9 mouse cellular contexts compared by ENCODE assay signal in the genomic region with DNA sequence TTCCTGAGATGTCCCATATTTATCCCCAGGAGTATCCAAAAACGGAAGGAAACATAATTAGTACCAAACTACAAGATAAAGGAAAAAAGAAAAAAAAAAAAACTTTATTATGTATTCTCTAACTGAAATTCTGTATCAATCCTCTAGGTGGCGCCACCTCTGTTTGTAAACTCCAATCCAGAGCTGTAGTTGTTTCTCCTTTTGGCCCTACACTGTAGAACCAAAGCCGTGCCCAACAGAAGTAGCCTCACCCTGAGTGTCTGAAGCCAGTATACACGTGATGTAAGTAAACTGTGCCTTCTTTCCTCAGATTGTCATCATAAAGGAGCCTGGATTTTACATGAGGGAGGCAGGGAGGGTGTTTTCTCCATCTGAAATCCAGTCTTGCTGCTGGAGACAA.
DNase-seq lines count a peak whose midpoint lies in the region; ATAC-seq and TF ChIP-seq lines count a peak whose summit lies in the region.
"Had no signal": no experiment of that assay in that cellular context is flagged by ENCODE, and none has a peak within 500 bp of the region (broad histone marks: within the 10 kb centered on the region; RNA-seq: fewer than 3 reads in every experiment).

No protein-coding gene starts in this region.

- no peak overlapping the region for H3K9ac ChIP-seq in limb, embryonic 13.5 days
- H3K9ac ChIP-seq: embryonic facial prominence, embryonic 12.5 days had no signal

- H3K27ac ChIP-seq in cortical plate, adult 2 months (ENCODE audit: insufficient read depth, low read length) = no peak overlapping the region
- H3K27ac ChIP-seq in limb, embryonic 13.5 days = peak overlapping the region; percentile 28; the same call in 1 of the 2 replicates
- H3K27ac ChIP-seq: embryonic facial prominence, embryonic 12.5 days had no signal

- H3K4me2 ChIP-seq in limb, embryonic 13.5 days (replicated peaks) = no peak overlapping the region
- H3K4me2 ChIP-seq: embryonic facial prominence, embryonic 12.5 days had no signal

- 18% methylated on average over 4 of the region's 4 CpGs for WGBS in limb, embryonic 13.5 days

- no peaks in the 10 kb centered on the region for H3K4me1 ChIP-seq in cortical plate, adult 2 months (ENCODE audit: control insufficient read depth, insufficient read depth, low read length)
- H3K4me1 ChIP-seq in limb, embryonic 13.5 days = peaks cover 27% of the 10 kb centered on the region

- H3K4me3 ChIP-seq in cortical plate, adult 2 months (ENCODE audit: insufficient read depth, low read length) = no peak overlapping the region
- no peak overlapping the region for H3K4me3 ChIP-seq in limb, embryonic 13.5 days
- H3K4me3 ChIP-seq: embryonic facial prominence, embryonic 12.5 days had no signal

- no peaks in the 10 kb centered on the region for H3K27me3 ChIP-seq in limb, embryonic 13.5 days
- H3K27me3 ChIP-seq: embryonic facial prominence, embryonic 12.5 days had no signal

- TF ChIP-seq CTCF in cortical plate, adult 2 months (IDR thresholded peaks at IDR 0.05; ENCODE audit: extremely low read depth, insufficient read depth, low read length) = peak; percentile 33; the same call in 1 of the 2 replicates

- TF ChIP-seq POLR2A in cortical plate, adult 2 months (IDR thresholded peaks at IDR 0.05; ENCODE audit: extremely low read depth, insufficient read depth, low read length) = no peak

- H3K9me3 ChIP-seq in limb, embryonic 13.5 days = no peaks in the 10 kb centered on the region
- H3K9me3 ChIP-seq: embryonic facial prominence, embryonic 12.5 days had no signal

- H3K36me3 ChIP-seq in limb, embryonic 13.5 days = no peaks in the 10 kb centered on the region
- H3K36me3 ChIP-seq: embryonic facial prominence, embryonic 12.5 days had no signal

- ATAC-seq in limb, embryonic 13.5 days (ENCODE audit: low FRiP score, low read depth) = no peak

- intact Hi-C loops in left cerebral cortex, postnatal 4 days (cut with DNase I) = no loop called here

- DNase-seq in adrenal gland, adult 2 months = peak; percentile 3
- no peak for DNase-seq in adrenal gland, postnatal 4 days (ENCODE audit: low spot score in 2 of 2)
- DNase-seq in left cerebral cortex, postnatal 4 days = peak; percentile 29
- DNase-seq in left cerebral cortex, adult 11 months (ENCODE audit: low spot score) = no peak
- DNase-seq in layer of hippocampus, postnatal 36 days = no peak
- DNase-seq in urinary bladder, adult 2 months (ENCODE audit: low spot score) = no peak

Comparison
In these comparisons a context has a peak if more than half of its experiments do, and no peak if none do; other contexts are left out.
1. DNase-seq: peak in adrenal gland, adult 2 months (single experiment) and left cerebral cortex, postnatal 4 days (single experiment); none in adrenal gland, postnatal 4 days (0 of 2), left cerebral cortex, adult 11 months (single experiment), layer of hippocampus, postnatal 36 days (0 of 2) and urinary bladder, adult 2 months (single experiment).